8 mouse cellular contexts compared by ENCODE assay signal in the genomic region with DNA sequence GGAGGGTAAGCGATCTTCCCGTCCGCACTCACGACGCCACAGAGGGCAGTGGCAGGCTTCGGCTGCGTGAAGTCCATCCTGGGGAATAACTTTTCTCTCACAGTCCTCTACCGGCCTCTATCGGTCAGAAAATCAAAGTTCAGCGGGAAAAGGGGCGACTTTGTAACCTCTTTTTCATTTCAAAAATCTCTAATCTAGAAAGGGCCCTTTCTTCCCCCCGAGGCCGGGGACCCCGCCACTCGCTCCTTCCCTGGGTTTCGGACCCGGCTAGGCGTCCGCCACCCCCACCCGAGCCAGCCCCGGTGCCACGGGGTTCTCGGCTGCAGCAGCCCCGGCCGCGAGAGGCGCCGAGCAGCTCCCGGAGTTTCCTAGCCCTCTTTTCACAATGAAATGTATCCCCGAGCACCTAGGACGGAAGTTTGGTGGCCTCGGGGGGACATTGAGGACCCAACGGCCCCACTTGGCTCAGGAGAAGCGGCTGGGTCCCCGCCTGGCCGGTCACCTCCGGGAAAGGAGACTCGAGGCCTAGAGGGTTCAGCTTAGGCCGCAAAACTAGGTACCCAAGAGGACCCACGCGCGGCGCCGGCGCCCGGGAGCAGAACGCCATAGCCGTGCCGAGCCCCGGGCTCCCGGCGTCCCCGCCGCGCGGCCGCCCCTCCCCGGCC. TPM values are rescaled to one million over a fixed set of nuclear protein-coding genes. Genes with fewer than 3 reads are reported as not detected.
DNase-seq lines count a peak whose midpoint lies in the region; ATAC-seq and TF ChIP-seq lines count a peak whose summit lies in the region.

No protein-coding gene starts in this region.

- no peaks in the 10 kb centered on the region for H3K9me3 ChIP-seq in embryonic facial prominence, embryonic 14.5 days (ENCODE audit: control insufficient read depth, low read length)
- no peaks in the 10 kb centered on the region for H3K9me3 ChIP-seq in limb, embryonic 14.5 days (ENCODE audit: control insufficient read depth, low read length)
- H3K9me3 ChIP-seq in midbrain, embryonic 16.5 days (replicated peaks; ENCODE audit: control insufficient read depth, low read length, poor library complexity, severe bottlenecking) = no peaks in the 10 kb centered on the region

- ATAC-seq in embryonic facial prominence, embryonic 14.5 days (ENCODE audit: low read depth) = peak; percentile 10; the same call in 1 of the 2 replicates
- peak; percentile 13; the same call in 1 of the 2 replicates for ATAC-seq in limb, embryonic 14.5 days (ENCODE audit: low FRiP score, low read depth)
- ATAC-seq in midbrain, embryonic 16.5 days = peak; percentile 37

- no peaks in the 10 kb centered on the region for H3K27me3 ChIP-seq in embryonic facial prominence, embryonic 14.5 days (replicated peaks; ENCODE audit: control insufficient read depth, insufficient read depth, low read length)
- H3K27me3 ChIP-seq in limb, embryonic 14.5 days (ENCODE audit: control insufficient read depth, insufficient read depth, low read length) = no peaks in the 10 kb centered on the region
- no peaks in the 10 kb centered on the region for H3K27me3 ChIP-seq in midbrain, embryonic 16.5 days (ENCODE audit: control insufficient read depth, insufficient read depth, low read depth, low read length)
- no peaks in the 10 kb centered on the region for H3K27me3 ChIP-seq in spleen, adult 2 months (ENCODE audit: control insufficient read depth, insufficient read depth, low read length)

- H3K27ac ChIP-seq in embryonic facial prominence, embryonic 14.5 days (replicated peaks; ENCODE audit: low read depth, low read length) = peak overlapping the region; percentile 97
- peak overlapping the region; percentile 90 for H3K27ac ChIP-seq in limb, embryonic 14.5 days (replicated peaks; ENCODE audit: low read depth, low read length)
- peak overlapping the region; percentile 94 for H3K27ac ChIP-seq in midbrain, embryonic 16.5 days (ENCODE audit: low read length)
- H3K27ac ChIP-seq in spleen, adult 2 months (ENCODE audit: insufficient read depth, low read length) = peak overlapping the region; percentile 95

- H3K4me1 ChIP-seq in embryonic facial prominence, embryonic 14.5 days (ENCODE audit: control insufficient read depth, insufficient read depth, low read length) = peaks cover 8% of the 10 kb centered on the region; the same call in 1 of the 2 replicates
- peaks cover 10% of the 10 kb centered on the region for H3K4me1 ChIP-seq in limb, embryonic 14.5 days (ENCODE audit: control insufficient read depth, insufficient read depth, low read length)
- peaks cover 21% of the 10 kb centered on the region for H3K4me1 ChIP-seq in midbrain, embryonic 16.5 days (ENCODE audit: control insufficient read depth, insufficient read depth, low read length)
- H3K4me1 ChIP-seq in spleen, adult 2 months (ENCODE audit: control insufficient read depth, insufficient read depth, insufficient read length) = peaks cover 6% of the 10 kb centered on the region

- peak overlapping the region; percentile 96 for H3K4me3 ChIP-seq in embryonic facial prominence, embryonic 14.5 days (ENCODE audit: low read depth, low read length)
- peak overlapping the region; percentile 98 for H3K4me3 ChIP-seq in limb, embryonic 14.5 days (replicated peaks; ENCODE audit: low read length)
- H3K4me3 ChIP-seq in midbrain, embryonic 16.5 days (ENCODE audit: low read depth, low read length) = peak overlapping the region; percentile 96
- peak overlapping the region; percentile 69 for H3K4me3 ChIP-seq in spleen, adult 2 months (ENCODE audit: extremely low read depth, insufficient read depth, insufficient read length)

- TF ChIP-seq CTCF in spleen, adult 2 months (IDR thresholded peaks at IDR 0.05; ENCODE audit: extremely low read depth, insufficient read depth, insufficient read length, insufficient replicate concordance) = peak; percentile 51; the same call in 1 of the 2 replicates

- under 1% methylated on average over 46 of the region's 58 CpGs for WGBS in embryonic facial prominence, embryonic 14.5 days
- under 1% methylated on average over 49 of the region's 58 CpGs for WGBS in limb, embryonic 14.5 days
- 0% methylated on average over 55 of the region's 58 CpGs for WGBS in midbrain, embryonic 16.5 days
- WGBS in spleen, adult 2 months = 1% methylated on average over 57 of the region's 58 CpGs

- DNase-seq in 3T3-L1 (ENCODE audit: low read depth, low spot score) = peak; percentile 96
- DNase-seq in adrenal gland, postnatal 4 days (ENCODE audit: low spot score in 2 of 2) = peak; percentile 25 to 42
- DNase-seq in embryonic facial prominence, embryonic 14.5 days (ENCODE audit: low spot score) = peak; percentile 90
- peak; percentile 85 for DNase-seq in heart, adult 8-10 months (ENCODE audit: low spot score)
- DNase-seq in kidney, adult 8-10 months = peak; percentile 71 to 80
- peak; percentile 83 for DNase-seq in limb, embryonic 14.5 days (ENCODE audit: low spot score)
- peak; percentile 61 to 64 for DNase-seq in spleen, adult 2 months (ENCODE audit: low read depth in 1 of 2, low spot score in 2 of 2)

- H3K4me2 ChIP-seq in embryonic facial prominence, embryonic 14.5 days (ENCODE audit: low read depth, low read length) = peak overlapping the region; percentile 72
- H3K4me2 ChIP-seq in limb, embryonic 14.5 days (replicated peaks; ENCODE audit: low read depth, low read length, severe bottlenecking) = peak overlapping the region; percentile 70
- H3K4me2 ChIP-seq in midbrain, embryonic 16.5 days (ENCODE audit: low read length) = peak overlapping the region; percentile 55

- H3K9ac ChIP-seq in embryonic facial prominence, embryonic 14.5 days (ENCODE audit: low read depth, low read length) = peak overlapping the region; percentile 99
- H3K9ac ChIP-seq in limb, embryonic 14.5 days (ENCODE audit: low read depth, low read length, severe bottlenecking) = peak overlapping the region; percentile 97
- H3K9ac ChIP-seq in midbrain, embryonic 16.5 days (ENCODE audit: low read depth, low read length) = peak overlapping the region; percentile 83

- no peak for TF ChIP-seq POLR2A in limb, embryonic 14.5 days (IDR thresholded peaks at IDR 0.05; ENCODE audit: borderline replicate concordance, extremely low read depth, insufficient read depth, insufficient read length)
- TF ChIP-seq POLR2A in spleen, adult 2 months (IDR thresholded peaks at IDR 0.05; ENCODE audit: low read depth, low read length) = no peak

- peaks cover 25% of the 10 kb centered on the region for H3K36me3 ChIP-seq in embryonic facial prominence, embryonic 14.5 days (ENCODE audit: control insufficient read depth, insufficient read depth, low read length)
- peaks cover 22% of the 10 kb centered on the region for H3K36me3 ChIP-seq in limb, embryonic 14.5 days (ENCODE audit: control insufficient read depth, insufficient read depth, low read length)
- H3K36me3 ChIP-seq in midbrain, embryonic 16.5 days (ENCODE audit: control insufficient read depth, insufficient read depth, low read length) = no peaks in the 10 kb centered on the region
- 0 out of 2 replicates have a peak, but pooled peaks cover 2% of the 10 kb centered on the region for H3K36me3 ChIP-seq in spleen, adult 2 months (ENCODE audit: control insufficient read depth, insufficient read depth, low read length)

RNA-seq across cellular contexts. Expression of a gene that starts 1.1 kb away (rescaled TPM):
- total RNA-seq in adrenal gland, postnatal 4 days (2021) = 100 to 1,000 TPM; 120 to 134 TPM
- 69.3 and 75.4 TPM in 2 replicates for polyA plus RNA-seq in embryonic facial prominence, embryonic 14.5 days (2014; fragmentation: Nextera tagmentation; extraction: Ambion mirVana)
- total RNA-seq in heart, adult 8-10 months (2022) = 10 to 100 TPM; 53.1 to 64.7 (median 62.6) TPM
- 90.6 and 90.8 TPM in 2 replicates for polyA plus RNA-seq in limb, embryonic 14.5 days (2012; rRNA removed)
- 82.7 and 95.3 TPM in 2 replicates for polyA plus RNA-seq in limb, embryonic 14.5 days (2014; fragmentation: Nextera tagmentation; extraction: Ambion mirVana)
- polyA plus RNA-seq in midbrain, embryonic 16.5 days (2015; fragmentation: Nextera tagmentation; extraction: Ambion mirVana) = 35.8 and 45.4 TPM in 2 replicates
- polyA plus RNA-seq in spleen, adult 2 months (2012; rRNA removed) = 10.4 and 12.8 TPM in 2 replicates

Comparison
In these comparisons a context has a peak if more than half of its experiments do, and no peak if none do; other contexts are left out.
1. Peak in every context shown above with its lines: DNase-seq, ATAC-seq, H3K4me3 ChIP-seq and H3K27ac ChIP-seq.
2. DNase-seq: peak in every context shown above with its lines; median percentile 96 in 3T3-L1; 90 in embryonic facial prominence, embryonic 14.5 days; 85 in heart, adult 8-10 months; 83 in limb, embryonic 14.5 days; 76 in kidney, adult 8-10 months; 62 in spleen, adult 2 months; 34 in adrenal gland, postnatal 4 days.